Mouse (Mus musculus) liver, adult 2 months (tissue): Measurements from ENCODE around the gene Rps6kb2. TPM values are rescaled to one million over a fixed set of nuclear protein-coding genes. Genes with fewer than 3 reads are reported as not detected.
A peak's percentile ranks its signal among the peaks of the same experiment; 100 is the strongest.

Experiments used
- DNase-seq: peaks from one replicate; pipeline ENCODE4 v3.0.0-alpha.2; 2011; ENCODE audit warnings: low read depth, low spot score; ENCODE audit errors: extremely low read depth
- H3K27ac ChIP-seq: fragments of 200-500 bp; replicated peaks from 2 replicates; pipeline ENCODE4 v1.5.1; 2012; ENCODE audit warnings: low read depth, mild to moderate bottlenecking, control low read depth, inconsistent platforms, low read length; ENCODE audit not compliant: insufficient read depth
- H3K27me3 ChIP-seq: fragments of 200-500 bp; 2 replicates; pipeline ENCODE4 v1.6.1; 2012; ENCODE audit warnings: mild to moderate bottlenecking, moderate library complexity, low read length, inconsistent platforms; ENCODE audit not compliant: control insufficient read depth, insufficient read depth
- H3K36me3 ChIP-seq: fragments of 200-500 bp; 2 replicates; pipeline ENCODE4 v1.6.1; 2012; ENCODE audit warnings: low read length, inconsistent platforms; ENCODE audit not compliant: control insufficient read depth, insufficient read depth
- H3K4me1 ChIP-seq: fragments of 200-500 bp; 2 replicates; pipeline ENCODE4 v1.6.1; 2011; ENCODE audit warnings: low read length; ENCODE audit not compliant: control insufficient read depth, insufficient read depth
- H3K4me3 ChIP-seq: fragments of 200-500 bp; 2 replicates; pipeline ENCODE4 v1.5.1; 2011; ENCODE audit warnings: low read depth, mild to moderate bottlenecking, control low read depth, low read length, moderate library complexity; ENCODE audit not compliant: insufficient read depth
- H3K79me2 ChIP-seq: fragments of 200-500 bp; 2 replicates; pipeline ENCODE4 v1.6.1; 2012; ENCODE audit warnings: inconsistent platforms, mild to moderate bottlenecking, low read length, moderate library complexity; ENCODE audit not compliant: control insufficient read depth, insufficient read depth
- H3K9ac ChIP-seq: fragments of 200-500 bp; 2 replicates; pipeline ENCODE4 v1.6.1; 2012; ENCODE audit warnings: low read depth, mild to moderate bottlenecking, control low read depth, inconsistent platforms, low read length
- CTCF ChIP-seq: fragments of 200-500 bp; IDR thresholded peaks from 2 replicates; pipeline ENCODE4 v1.5.1; 2011; ENCODE audit warnings: low read depth, low read length, control low read depth
- POLR2A ChIP-seq: fragments of 200-500 bp; IDR thresholded peaks from 2 replicates; pipeline ENCODE4 v1.6.1; 2011; ENCODE audit warnings: low read length, control low read depth; ENCODE audit not compliant: insufficient read depth; ENCODE audit errors: extremely low read depth
- WGBS: fragments of 180-500 bp; shearing (Covaris S2); methylation state at CpG from one replicate; pipeline ENCODE4 v1.1.7; 2018; 5-methylcytosine and 5-hydroxymethylcytosine counted together
- polyA plus RNA-seq: library from polyadenylated mRNA; depleted of rRNA; stranded (reverse); fragments of >200 nt; gene quantifications from 2 replicates; pipeline ENCODE4 v1.2.3, GENCODE M21; 2012
- total RNA-seq: library from RNA; depleted of rRNA; stranded (reverse); fragments of >200 nt; gene quantifications from 2 replicates; pipeline ENCODE4 v1.2.3, GENCODE M21; 2014

Gene Rps6kb2
- total and polyA plus RNA-seq, 2 experiments: 7.2 to 31.6 TPM

GRCm38 (mm10) chr19:4156073-4156579 lies 7.0 kb downstream of the Rps6kb2 start:
- TF ChIP-seq POLR2A: no peak
- no peak for TF ChIP-seq CTCF
- H3K27ac ChIP-seq: no peak overlapping the region
- peaks cover 9% of the 10 kb centered on the region; the same call in 1 of the 2 replicates for H3K36me3 ChIP-seq

GRCm38 (mm10) chr19:4155223-4156072 lies 7.7 kb downstream of the Rps6kb2 start:
- no peak overlapping the region for H3K9ac ChIP-seq

More at GRCm38 (mm10) chr19:4156073-4156579, 7.0 kb downstream of the Rps6kb2 start:
- H3K27me3 ChIP-seq: no peaks in the 10 kb centered on the region
- DNase-seq: no peak
- H3K4me3 ChIP-seq: no peak overlapping the region
- no peak overlapping the region for H3K9ac ChIP-seq
- no peaks in the 10 kb centered on the region for H3K79me2 ChIP-seq
- WGBS: 78% methylated on average over 20 of the region's 20 CpGs
- no peaks in the 10 kb centered on the region for H3K4me1 ChIP-seq

GRCm38 (mm10) chr19:4154437-4155222 lies 8.5 kb downstream of the Rps6kb2 start:
- Histone ChIP-seq H3K4me1 (peaks cover 8% of the 10 kb centered on the region), H3K79me2 (peaks cover 5% of the 10 kb centered on the region; the same call in 1 of the 2 replicates), H3K27ac (no peak overlapping the region), H3K4me3 (no peak overlapping the region; the same call in 1 of the 2 replicates), H3K9ac (0 out of 2 replicates have a peak overlapping the region, but pooled peaks have one; percentile 7), H3K36me3 (peaks cover 7% of the 10 kb centered on the region; the same call in 1 of the 2 replicates), H3K27me3 (no peaks in the 10 kb centered on the region)
- WGBS: 78% methylated on average over 13 of the region's 13 CpGs
- TF ChIP-seq POLR2A (no peak), CTCF (no peak)
- no peak for DNase-seq

More at GRCm38 (mm10) chr19:4155223-4156072, 7.7 kb downstream of the Rps6kb2 start:
- TF ChIP-seq CTCF (no peak), POLR2A (no peak)
- Histone ChIP-seq H3K27me3 (no peaks in the 10 kb centered on the region), H3K27ac (no peak overlapping the region), H3K4me1 (peaks cover under 1% of the 10 kb centered on the region; the same call in 1 of the 2 replicates), H3K36me3 (peaks cover 7% of the 10 kb centered on the region; the same call in 1 of the 2 replicates), H3K79me2 (no peaks in the 10 kb centered on the region), H3K4me3 (no peak overlapping the region)
- 74% methylated on average over 6 of the region's 6 CpGs for WGBS
- DNase-seq: no peak

- Histone ChIP-seq H3K27ac (no peak within 1 kb of the TSS), H3K9ac (no peak within 1 kb of the TSS), H3K79me2 (peaks cover 15% of the 10 kb centered on the region; the same call in 1 of the 2 replicates), H3K36me3 (peaks cover 4% of the 10 kb centered on the region; the same call in 1 of the 2 replicates), H3K27me3 (no peaks in the 10 kb centered on the region), H3K4me1 (peaks cover 14% of the 10 kb centered on the region), H3K4me3 (no peak within 1 kb of the TSS)
- 67% methylated on average over 11 of the region's 11 CpGs for WGBS
- no peak for DNase-seq
- TF ChIP-seq POLR2A (no peak), CTCF (no peak)
These were observed 9.9 kb downstream of the Rps6kb2 start, which contains the start of gene Ptprcap for GRCm38 (mm10) chr19:4153232-4153654. Gene Ptprcap (plus strand): TSS chr19:4153604.

- Histone ChIP-seq H3K79me2 (peaks cover 15% of the 10 kb centered on the region; the same call in 1 of the 2 replicates), H3K4me1 (peaks cover 14% of the 10 kb centered on the region), H3K4me3 (no peak overlapping the region), H3K9ac (no peak overlapping the region), H3K27me3 (no peaks in the 10 kb centered on the region), H3K27ac (no peak overlapping the region), H3K36me3 (0 out of 2 replicates have a peak, but pooled peaks cover 2% of the 10 kb centered on the region)
- DNase-seq: no peak
- TF ChIP-seq CTCF: no peak
- 87% methylated on average over 8 of the region's 8 CpGs for WGBS
These were observed 10.5 kb downstream of the Rps6kb2 start for GRCm38 (mm10) chr19:4152445-4153231.
